Mouse (Mus musculus) E14TG2a.4 (cell line): ENCODE measurements at regions not wholly inside any gene's neighbourhood (a gene's known extent, or its start where the extent isn't known, plus 50 kb on each side); places are given as distances from the start of the nearest gene placed in this dataset.

Experiments used
- CTCF ChIP-seq: conservative IDR thresholded peaks from 2 replicates; pipeline ENCODE4 v1.5.1; 2014; ENCODE audit warnings: low read length
- NANOG ChIP-seq: IDR thresholded peaks from 2 replicates; pipeline ENCODE4 v1.6.1; 2014; ENCODE audit warnings: borderline replicate concordance, low read length, mixed read lengths
- POU5F1 ChIP-seq: IDR thresholded peaks from 2 replicates; pipeline ENCODE4 v1.6.1; 2014; ENCODE audit warnings: low read length, borderline replicate concordance

- TF ChIP-seq POU5F1: no peak
- TF ChIP-seq CTCF: peak; percentile 15; the same call in 1 of the 2 replicates
- no peak for TF ChIP-seq NANOG
Observed at GRCm38 (mm10) chr11:55773283-55773682, 165.3 kb upstream of the Glra1 start.
